Mouse (Mus musculus): ENCODE measurements around the gene Fsd1. TPM values are rescaled to one million over a fixed set of nuclear protein-coding genes. Genes with fewer than 3 reads are reported as not detected.

The Fsd1 gene
- polyA plus RNA-seq, 1 experiment from 2014 or later: 0.36 TPM

GRCm38 (mm10) chr17:56034726-56035100 is 48.4 kb downstream of the Fsd1 start:
- DNase-seq (ENCODE audit: low spot score): no peak
- H3K9me3 ChIP-seq (ENCODE audit: low read length): no peaks in the 10 kb centered on the region
- TF ChIP-seq EP300 (IDR thresholded peaks at IDR 0.05) (no peak), CTCF (IDR thresholded peaks at IDR 0.05) (no peak)
- H3K27me3 ChIP-seq (replicated peaks; ENCODE audit: insufficient read depth, low read length): no peaks in the 10 kb centered on the region
- peak overlapping the region; percentile 73 for H3K4me2 ChIP-seq (replicated peaks; ENCODE audit: low read depth, low read length)
- 81% methylated on average over 6 of the region's 6 CpGs for WGBS
- H3K4me1 ChIP-seq (ENCODE audit: insufficient read depth, low read depth, low read length): peaks cover 14% of the 10 kb centered on the region; the same call in 1 of the 2 replicates
- no peaks in the 10 kb centered on the region for H3K36me3 ChIP-seq (ENCODE audit: insufficient read depth, low read length)
- no peak overlapping the region for H3K27ac ChIP-seq (ENCODE audit: low read length)
- H3K9ac ChIP-seq (replicated peaks; ENCODE audit: low read depth): no peak overlapping the region
- ATAC-seq: no peak
- H3K4me3 ChIP-seq (ENCODE audit: low read depth, low read length): no peak overlapping the region

DNA sequence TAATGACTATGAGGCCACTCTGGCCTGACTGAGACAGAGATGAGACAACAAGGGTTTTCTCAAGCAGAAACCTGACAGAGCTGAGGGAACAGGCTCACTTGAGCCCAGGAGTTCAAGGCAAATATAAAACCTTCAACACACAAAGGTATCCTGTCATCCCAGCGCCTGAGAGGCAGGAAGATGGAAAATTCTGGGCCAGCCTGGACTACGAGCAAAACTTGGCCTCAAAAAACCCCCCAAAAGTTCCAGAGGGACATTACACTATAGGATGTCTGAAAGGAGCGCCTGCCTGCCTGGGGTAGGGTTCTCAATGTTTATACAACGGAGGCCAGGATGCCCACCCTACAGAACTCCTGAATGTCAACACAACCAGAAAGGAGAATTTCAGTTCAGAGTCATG is 48.9 kb downstream of the Fsd1 start:
- peaks cover 14% of the 10 kb centered on the region; the same call in 1 of the 2 replicates for H3K4me1 ChIP-seq (ENCODE audit: insufficient read depth, low read depth, low read length)
- peak overlapping the region; percentile 73 for H3K4me2 ChIP-seq (replicated peaks; ENCODE audit: low read depth, low read length)
- ATAC-seq: no peak
- H3K27me3 ChIP-seq (replicated peaks; ENCODE audit: insufficient read depth, low read length): no peaks in the 10 kb centered on the region
- peak overlapping the region; percentile 88; the same call in 1 of the 2 replicates for H3K4me3 ChIP-seq (ENCODE audit: low read depth, low read length)
- no peak overlapping the region for H3K27ac ChIP-seq (ENCODE audit: low read length)
- no peaks in the 10 kb centered on the region for H3K36me3 ChIP-seq (ENCODE audit: insufficient read depth, low read length)
- WGBS: 51% methylated on average over 4 of the region's 4 CpGs
- TF ChIP-seq EP300 (IDR thresholded peaks at IDR 0.05): no peak
- TF ChIP-seq CTCF (IDR thresholded peaks at IDR 0.05): no peak
- H3K9ac ChIP-seq (replicated peaks; ENCODE audit: low read depth): peak overlapping the region; percentile 16; the same call in 1 of the 2 replicates
- no peaks in the 10 kb centered on the region for H3K9me3 ChIP-seq (ENCODE audit: low read length)
- DNase-seq (ENCODE audit: low spot score): no peak

- Histone ChIP-seq H3K9ac (replicated peaks; ENCODE audit: low read depth) (peak within 1 kb of the TSS; percentile 93), H3K4me2 (replicated peaks; ENCODE audit: low read depth, low read length) (peak within 1 kb of the TSS; percentile 73), H3K27me3 (replicated peaks; ENCODE audit: insufficient read depth, low read length) (no peaks in the 10 kb centered on the region), H3K4me3 (ENCODE audit: low read depth, low read length) (peak within 1 kb of the TSS; percentile 88), H3K36me3 (ENCODE audit: insufficient read depth, low read length) (no peaks in the 10 kb centered on the region), H3K4me1 (ENCODE audit: insufficient read depth, low read depth, low read length) (peaks cover 19% of the 10 kb centered on the region; the same call in 1 of the 2 replicates), H3K9me3 (ENCODE audit: low read length) (no peaks in the 10 kb centered on the region), H3K27ac (ENCODE audit: low read length) (peak within 1 kb of the TSS; percentile 95)
- peak; percentile 48; the same call in 1 of the 2 replicates for TF ChIP-seq EP300 (IDR thresholded peaks at IDR 0.05)
- peak; percentile 100 for TF ChIP-seq CTCF (IDR thresholded peaks at IDR 0.05)
- DNase-seq (ENCODE audit: low spot score): peak; percentile 99
- ATAC-seq: peak; percentile 92
- WGBS: under 1% methylated on average over 73 of the region's 74 CpGs
Observed at GRCm38 (mm10) chr17:56036176-56036900, 50.0 kb downstream of the Fsd1 start, which contains the start of gene Sh3gl1. Gene Sh3gl1 (minus strand): TSS chr17:56036635.

DNA sequence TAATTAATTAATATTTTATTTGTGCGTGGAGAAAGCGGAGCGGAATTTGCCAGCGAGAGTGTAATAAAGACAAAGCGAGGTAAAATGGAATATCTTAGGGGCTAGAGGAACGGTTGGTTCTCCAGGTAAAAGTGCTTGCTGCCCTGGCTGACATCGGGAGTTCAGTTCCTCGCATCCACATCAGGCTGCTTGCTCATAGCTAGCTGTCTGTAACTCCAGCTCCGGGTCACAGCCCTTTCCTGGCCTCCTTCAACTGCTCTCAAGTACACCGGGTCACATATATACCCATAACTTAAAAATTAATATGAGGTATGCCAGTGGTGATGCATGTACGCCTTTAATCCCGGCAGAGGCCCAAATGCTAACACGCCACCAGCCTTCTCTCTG is 50.6 kb downstream of the Fsd1 start:
- H3K9me3 ChIP-seq (ENCODE audit: low read length): no peaks in the 10 kb centered on the region
- H3K27ac ChIP-seq (ENCODE audit: low read length): no peak overlapping the region
- peak overlapping the region; percentile 73 for H3K4me2 ChIP-seq (replicated peaks; ENCODE audit: low read depth, low read length)
- peak overlapping the region; percentile 88 for H3K4me3 ChIP-seq (ENCODE audit: low read depth, low read length)
- no peak for TF ChIP-seq EP300 (IDR thresholded peaks at IDR 0.05)
- TF ChIP-seq CTCF (IDR thresholded peaks at IDR 0.05): no peak
- H3K4me1 ChIP-seq (ENCODE audit: insufficient read depth, low read depth, low read length): peaks cover 19% of the 10 kb centered on the region; the same call in 1 of the 2 replicates
- ATAC-seq: no peak
- no peaks in the 10 kb centered on the region for H3K27me3 ChIP-seq (replicated peaks; ENCODE audit: insufficient read depth, low read length)
- no peak overlapping the region for H3K9ac ChIP-seq (replicated peaks; ENCODE audit: low read depth)
- no peak for DNase-seq (ENCODE audit: low spot score)
- H3K36me3 ChIP-seq (ENCODE audit: insufficient read depth, low read length): no peaks in the 10 kb centered on the region
- WGBS: 33% methylated on average over 13 of the region's 13 CpGs

GRCm38 (mm10) chr17:56038583-56039261 is 52.4 kb downstream of the Fsd1 start:
- no peaks in the 10 kb centered on the region for H3K9me3 ChIP-seq (ENCODE audit: low read length)
- peaks cover 19% of the 10 kb centered on the region; the same call in 1 of the 2 replicates for H3K4me1 ChIP-seq (ENCODE audit: insufficient read depth, low read depth, low read length)
- H3K27me3 ChIP-seq (replicated peaks; ENCODE audit: insufficient read depth, low read length): no peaks in the 10 kb centered on the region
- no peak overlapping the region for H3K27ac ChIP-seq (ENCODE audit: low read length)
- H3K36me3 ChIP-seq (ENCODE audit: insufficient read depth, low read length): no peaks in the 10 kb centered on the region
- no peak overlapping the region for H3K4me3 ChIP-seq (ENCODE audit: low read depth, low read length)
- 77% methylated on average over 8 of the region's 8 CpGs for WGBS
- TF ChIP-seq CTCF (IDR thresholded peaks at IDR 0.05) (no peak), EP300 (IDR thresholded peaks at IDR 0.05) (0 out of 2 replicates have a peak, but pooled peaks have one; percentile 44)
- H3K4me2 ChIP-seq (replicated peaks; ENCODE audit: low read depth, low read length): no peak overlapping the region
- no peak for DNase-seq (ENCODE audit: low spot score)
- ATAC-seq: no peak
- no peak overlapping the region for H3K9ac ChIP-seq (replicated peaks; ENCODE audit: low read depth)

DNA sequence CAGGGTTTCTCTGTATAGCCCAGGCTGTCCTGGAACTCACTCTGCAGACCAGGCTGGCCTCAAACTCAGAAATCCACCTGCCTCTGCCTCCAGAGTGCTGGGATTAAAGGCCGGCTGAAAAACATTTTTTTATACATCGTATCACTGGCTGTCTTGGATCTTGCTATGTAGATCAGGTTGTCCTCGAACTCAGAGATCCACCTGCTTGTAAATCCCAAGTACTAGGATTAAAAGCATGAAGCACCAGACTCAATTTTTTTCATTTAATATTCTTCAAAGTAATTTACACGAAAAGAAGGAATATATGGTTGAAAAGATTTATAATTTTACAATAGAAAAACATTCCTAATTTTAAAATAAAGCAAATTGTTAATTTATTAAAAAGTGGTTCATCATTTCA is 53.0 kb downstream of the Fsd1 start:
- Histone ChIP-seq H3K9ac (replicated peaks; ENCODE audit: low read depth) (no peak overlapping the region), H3K9me3 (ENCODE audit: low read length) (no peaks in the 10 kb centered on the region), H3K4me3 (ENCODE audit: low read depth, low read length) (no peak overlapping the region), H3K27ac (ENCODE audit: low read length) (no peak overlapping the region), H3K4me1 (ENCODE audit: insufficient read depth, low read depth, low read length) (peaks cover 19% of the 10 kb centered on the region; the same call in 1 of the 2 replicates), H3K4me2 (replicated peaks; ENCODE audit: low read depth, low read length) (no peak overlapping the region), H3K27me3 (replicated peaks; ENCODE audit: insufficient read depth, low read length) (no peaks in the 10 kb centered on the region), H3K36me3 (ENCODE audit: insufficient read depth, low read length) (no peaks in the 10 kb centered on the region)
- DNase-seq (ENCODE audit: low spot score): no peak
- ATAC-seq: no peak
- WGBS: 70% methylated on average over 4 of the region's 4 CpGs
- no peak for TF ChIP-seq EP300 (IDR thresholded peaks at IDR 0.05)
- no peak for TF ChIP-seq CTCF (IDR thresholded peaks at IDR 0.05)

Measured in lung, postnatal 0 days (tissue).